Mouse (Mus musculus) C2C12 (cell line): ENCODE data around the gene Tdrd1. TPM values are rescaled to one million over a fixed set of nuclear protein-coding genes. Genes with fewer than 3 reads are reported as not detected.

Experiments used
- H3K27me3 ChIP-seq: one replicate; pipeline ENCODE4 v1.6.1; 2011; ENCODE audit not compliant: control insufficient read depth, insufficient read depth, insufficient read length
- H3K36me3 ChIP-seq: one replicate; pipeline ENCODE4 v1.6.1; 2011; ENCODE audit not compliant: control insufficient read depth, insufficient read depth
- H3K4me3 ChIP-seq: one replicate; pipeline ENCODE4 v1.5.1; 2011; ENCODE audit warnings: mild to moderate bottlenecking, control low read depth; ENCODE audit not compliant: poor library complexity, insufficient read depth, severe bottlenecking
- H3K79me2 ChIP-seq: one replicate; pipeline ENCODE4 v1.6.1; 2011; ENCODE audit not compliant: control insufficient read depth, insufficient read depth
- H3K79me3 ChIP-seq: one replicate; pipeline ENCODE4 v1.6.1; 2011; ENCODE audit warnings: low read depth, control low read depth
- H3ac ChIP-seq: one replicate; pipeline ENCODE3; 2011; ENCODE audit warnings: low read depth; ENCODE audit not compliant: control insufficient read depth, insufficient read length
- CEBPB ChIP-seq: IDR thresholded peaks from one replicate; pipeline ENCODE4 v1.6.1; 2011; ENCODE audit warnings: low read depth, mild to moderate bottlenecking, control low read depth, moderate library complexity
- CTCF ChIP-seq: IDR thresholded peaks from one replicate; pipeline ENCODE4 v1.5.1; 2011; ENCODE audit not compliant: control insufficient read depth, insufficient read depth, insufficient read length
- FOSL1 ChIP-seq: IDR thresholded peaks from one replicate; pipeline ENCODE4 v1.8.0; 2011; ENCODE audit warnings: mild to moderate bottlenecking, low read length; ENCODE audit not compliant: poor library complexity, insufficient read depth, severe bottlenecking
- MAX ChIP-seq: IDR thresholded peaks from one replicate; pipeline ENCODE4 v1.6.1; 2011; ENCODE audit warnings: mild to moderate bottlenecking, control low read depth
- MYOD1 ChIP-seq: IDR thresholded peaks from one replicate; pipeline ENCODE4 v1.6.1; 2011; ENCODE audit warnings: low read depth; ENCODE audit not compliant: control insufficient read depth, insufficient read length
- MYOG ChIP-seq: IDR thresholded peaks from one replicate; pipeline ENCODE4 v1.6.1; 2011; ENCODE audit not compliant: control insufficient read depth, insufficient read length; ENCODE audit errors: extremely low read depth
- USF1 ChIP-seq: IDR thresholded peaks from one replicate; pipeline ENCODE4 v1.6.1; 2011; ENCODE audit warnings: low read depth, mild to moderate bottlenecking, control low read depth, moderate library complexity
- polyA plus RNA-seq: library from polyadenylated mRNA; unstranded; fragments of >200 nt; fragmentation: generic; extraction: Trizol; gene quantifications from one replicate; pipeline ENCODE4 v1.2.1, GENCODE M21; 2012; ENCODE audit warnings: missing spikeins

The Tdrd1 gene
- polyA plus RNA-seq, 1 experiment = not detected

DNA sequence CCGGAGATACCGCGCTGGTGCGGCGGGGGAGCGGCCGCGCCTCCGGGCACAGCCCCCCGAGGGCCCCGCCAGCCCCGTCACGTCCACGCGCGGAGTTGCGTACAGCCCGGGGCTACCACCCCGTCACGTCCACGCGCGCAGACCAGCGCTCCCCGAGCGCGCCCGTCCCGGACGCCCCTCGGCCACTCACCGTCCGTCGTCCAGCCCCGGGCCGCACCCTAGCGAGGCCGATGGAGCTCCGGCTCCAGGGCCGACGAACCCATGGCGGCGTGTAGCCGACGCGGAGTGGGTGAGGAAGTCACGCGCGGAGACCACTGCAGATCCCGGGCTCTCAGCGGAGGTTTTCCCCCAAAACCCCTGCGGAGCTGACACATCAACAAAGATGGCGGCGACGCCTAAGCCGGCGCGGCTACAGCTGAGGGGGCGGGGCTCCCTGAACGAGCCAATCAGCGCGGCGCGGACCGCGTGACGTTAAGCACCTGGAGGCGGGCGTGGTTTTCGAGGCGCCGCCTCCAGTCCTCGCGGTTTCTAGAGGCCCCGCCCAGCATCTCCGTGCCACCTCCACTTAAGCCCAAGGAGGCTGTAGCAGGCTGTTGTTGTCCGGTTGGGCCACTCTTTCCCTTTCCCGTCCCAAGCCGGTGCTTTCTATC, 4.1 kb upstream of the Tdrd1 start, which contains the start of gene Ccdc186:
Gene Ccdc186, minus strand, starts transcription at position 393 of the 650 bp plus-strand sequence.
- Histone ChIP-seq H3K4me3 (peak within 1 kb of the TSS; percentile 91), H3K79me2 (peaks cover 50% of the 10 kb centered on the region), H3ac (peak within 1 kb of the TSS; percentile 79), H3K36me3 (no peaks in the 10 kb centered on the region), H3K79me3 (peaks cover 30% of the 10 kb centered on the region), H3K27me3 (no peaks in the 10 kb centered on the region)
- TF ChIP-seq USF1 = no peak
- no peak for TF ChIP-seq FOSL1
- no peak for TF ChIP-seq CTCF
- TF ChIP-seq MYOG = no peak
- TF ChIP-seq MAX = no peak

- peak overlapping the region; percentile 91 for H3K4me3 ChIP-seq
- peaks cover 45% of the 10 kb centered on the region for H3K79me2 ChIP-seq
- H3K27me3 ChIP-seq = no peaks in the 10 kb centered on the region
- TF ChIP-seq USF1 = no peak
- H3K36me3 ChIP-seq = no peaks in the 10 kb centered on the region
- H3ac ChIP-seq = peak overlapping the region; percentile 19
- H3K79me3 ChIP-seq = peaks cover 25% of the 10 kb centered on the region
These were observed 3.6 kb upstream of the Tdrd1 start for GRCm38 (mm10) chr19:56822448-56822836.

GRCm38 (mm10) chr19:56828305-56828704, 2.3 kb downstream of the Tdrd1 start:
- H3K79me2 ChIP-seq = no peaks in the 10 kb centered on the region
- no peaks in the 10 kb centered on the region for H3K36me3 ChIP-seq
- TF ChIP-seq CTCF (no peak), MYOD1 (peak; percentile 95)
- H3K79me3 ChIP-seq = no peaks in the 10 kb centered on the region
- no peak overlapping the region for H3K4me3 ChIP-seq
- no peak overlapping the region for H3ac ChIP-seq
- H3K27me3 ChIP-seq = no peaks in the 10 kb centered on the region

GRCm38 (mm10) chr19:56829267-56829666, 3.3 kb downstream of the Tdrd1 start:
- Histone ChIP-seq H3ac (no peak overlapping the region), H3K79me2 (no peaks in the 10 kb centered on the region), H3K36me3 (no peaks in the 10 kb centered on the region), H3K4me3 (no peak overlapping the region), H3K27me3 (no peaks in the 10 kb centered on the region), H3K79me3 (no peaks in the 10 kb centered on the region)
- TF ChIP-seq MYOD1 (no peak), MAX (no peak), MYOG (no peak), FOSL1 (no peak), USF1 (no peak), CEBPB (no peak), CTCF (no peak)

GRCm38 (mm10) chr19:56830163-56830562, 4.2 kb downstream of the Tdrd1 start:
- no peak for TF ChIP-seq USF1
- no peak for TF ChIP-seq FOSL1
- TF ChIP-seq MYOG = no peak
- no peak for TF ChIP-seq MAX
- TF ChIP-seq CEBPB = no peak
- no peak for TF ChIP-seq MYOD1
- no peak for TF ChIP-seq CTCF
- no peaks in the 10 kb centered on the region for H3K36me3 ChIP-seq
- H3K27me3 ChIP-seq = no peaks in the 10 kb centered on the region
- H3K79me3 ChIP-seq = no peaks in the 10 kb centered on the region
- H3K79me2 ChIP-seq = no peaks in the 10 kb centered on the region
- no peak overlapping the region for H3K4me3 ChIP-seq
- no peak overlapping the region for H3ac ChIP-seq

DNA sequence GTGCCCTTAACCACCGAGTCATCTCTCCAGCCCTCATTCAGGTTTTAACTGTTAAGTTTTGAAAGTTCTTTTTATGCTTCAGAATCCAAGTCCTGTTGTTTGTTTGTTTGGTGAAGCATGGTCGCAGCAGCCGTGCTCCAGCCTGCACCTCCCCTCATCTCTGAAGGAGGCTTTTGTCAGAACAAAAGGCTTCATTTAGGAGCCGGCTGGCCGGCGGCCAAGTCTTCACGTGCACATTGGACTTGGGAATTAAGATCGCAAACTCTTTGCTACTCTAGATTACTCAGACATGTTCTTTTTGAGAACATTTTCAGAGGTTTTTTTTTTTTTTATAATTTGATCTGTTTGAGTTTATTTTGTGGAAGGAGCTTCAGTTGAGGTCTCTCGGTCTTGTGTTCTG, 9.3 kb downstream of the Tdrd1 start:
- no peak overlapping the region for H3K4me3 ChIP-seq
- no peaks in the 10 kb centered on the region for H3K79me3 ChIP-seq
- H3K36me3 ChIP-seq = no peaks in the 10 kb centered on the region
- no peak overlapping the region for H3ac ChIP-seq
- H3K27me3 ChIP-seq = no peaks in the 10 kb centered on the region
- no peak for TF ChIP-seq CEBPB
- no peak for TF ChIP-seq MYOD1
- no peak for TF ChIP-seq MAX
- no peak for TF ChIP-seq CTCF
- no peak for TF ChIP-seq USF1
- no peak for TF ChIP-seq MYOG
- no peak for TF ChIP-seq FOSL1
- H3K79me2 ChIP-seq = no peaks in the 10 kb centered on the region
